Mouse (Mus musculus) left cerebral cortex, postnatal 14 days (tissue): ENCODE results near the gene Sptbn1. TPM values are rescaled to one million over a fixed set of nuclear protein-coding genes. Genes with fewer than 3 reads are reported as not detected.

Experiments
- DNase-seq, 2 experiments: peaks; one replicate each; pipeline ENCODE4 v3.0.0; 2021 to 2022; ENCODE audit warnings: low spot score in 2 of 2, mixed read lengths in 1 of 2
- intact Hi-C: fragments of 180-260 bp; cut with DNase I; formaldehyde crosslinking; loops from one replicate; pipeline ENCODE4 v1.15.1; 2025
- total RNA-seq, 2 experiments: library from RNA; stranded (reverse); gene quantifications; 2 replicates each; pipeline ENCODE4 v1.2.3; 2021

Sptbn1 gene
- total RNA-seq, 2 experiments from 2014 or later, result 711 to 761 TPM

DNA sequence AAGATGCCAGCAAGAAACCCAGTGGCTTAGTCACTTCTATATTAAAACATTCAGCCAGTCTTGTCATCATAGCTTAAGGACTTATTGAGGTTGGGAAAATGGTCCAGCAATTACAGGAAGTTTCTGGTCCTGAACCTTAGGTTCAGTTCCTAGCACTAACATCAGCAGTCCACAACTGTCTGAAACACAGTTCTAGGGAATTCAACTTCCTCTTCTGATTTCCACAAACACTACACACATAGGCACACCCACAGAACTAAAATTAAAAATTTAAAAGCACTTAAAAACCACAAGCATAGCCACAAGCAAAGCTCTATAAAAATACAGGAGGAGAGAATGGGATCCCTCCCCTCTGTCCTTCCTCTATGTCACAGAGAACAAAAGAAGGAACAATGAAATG, 43.4 kb downstream of the Sptbn1 start:
- intact Hi-C loops, result no loop called here
- no peak for DNase-seq

DNA sequence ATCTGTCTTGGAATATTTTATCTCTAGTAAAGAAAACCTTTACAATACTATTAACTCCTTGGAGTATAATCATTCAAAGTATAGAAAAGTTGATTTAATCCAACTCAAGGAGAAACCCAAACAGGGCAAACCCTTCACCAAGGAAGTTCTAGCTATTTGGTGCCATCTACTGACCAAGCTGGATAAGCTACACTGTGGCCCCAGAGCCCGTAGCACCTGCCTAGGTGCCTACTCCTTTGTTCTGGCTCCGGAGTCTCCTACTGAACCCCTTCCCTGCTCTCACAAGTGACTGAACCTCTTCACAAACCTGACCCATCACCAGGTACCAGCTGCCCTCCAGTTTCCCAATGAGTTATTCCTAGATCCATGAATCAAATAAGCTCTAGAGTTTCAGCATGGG, 45.3 kb downstream of the Sptbn1 start:
- DNase-seq, result no peak
- intact Hi-C loops, result no loop called here

DNA sequence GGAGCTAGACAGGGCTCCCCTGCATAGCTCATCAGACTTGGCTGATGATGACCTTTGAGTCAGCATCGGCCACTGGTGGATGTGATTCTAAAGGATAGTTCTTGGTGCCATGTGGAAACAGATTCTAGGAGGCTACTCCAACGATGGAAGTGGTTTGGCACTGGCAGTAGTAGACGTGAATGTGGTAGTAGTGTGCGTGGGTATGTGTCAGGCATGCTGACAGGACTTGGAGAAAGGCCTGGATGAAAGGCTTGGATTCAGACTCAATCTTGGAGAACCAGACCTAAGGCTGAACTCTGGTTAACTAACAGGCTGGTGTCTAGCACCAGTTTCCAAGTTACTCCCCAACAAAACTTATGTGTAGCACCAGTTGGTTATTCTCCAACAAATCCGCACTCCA, 46.9 kb downstream of the Sptbn1 start:
- intact Hi-C loops, result no loop called here
- no peak for DNase-seq

GRCm38 (mm10) chr11:30218386-30218785, 49.6 kb downstream of the Sptbn1 start:
- intact Hi-C loops, result no loop called here
- no peak for DNase-seq

DNA sequence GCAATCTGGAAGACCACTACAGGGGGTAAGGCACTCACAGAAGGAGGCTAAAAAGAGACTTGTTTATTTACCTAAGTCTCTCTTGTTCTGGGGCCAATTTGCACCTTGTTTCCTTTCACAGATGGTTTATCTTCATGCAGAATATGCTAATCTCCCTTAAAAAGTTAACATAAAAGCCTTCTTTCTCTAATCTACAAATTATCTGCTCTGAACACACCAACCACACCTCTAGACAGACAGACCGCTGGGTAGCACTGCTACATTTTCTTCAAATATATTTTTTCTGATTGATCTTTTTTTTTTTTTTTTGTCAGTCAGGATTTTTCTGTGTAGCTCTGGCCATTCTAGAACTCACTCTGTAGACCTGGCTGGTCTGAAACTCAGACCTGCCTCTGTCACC, 50.5 kb downstream of the Sptbn1 start:
- intact Hi-C loops, result no loop called here
- no peak for DNase-seq

DNA sequence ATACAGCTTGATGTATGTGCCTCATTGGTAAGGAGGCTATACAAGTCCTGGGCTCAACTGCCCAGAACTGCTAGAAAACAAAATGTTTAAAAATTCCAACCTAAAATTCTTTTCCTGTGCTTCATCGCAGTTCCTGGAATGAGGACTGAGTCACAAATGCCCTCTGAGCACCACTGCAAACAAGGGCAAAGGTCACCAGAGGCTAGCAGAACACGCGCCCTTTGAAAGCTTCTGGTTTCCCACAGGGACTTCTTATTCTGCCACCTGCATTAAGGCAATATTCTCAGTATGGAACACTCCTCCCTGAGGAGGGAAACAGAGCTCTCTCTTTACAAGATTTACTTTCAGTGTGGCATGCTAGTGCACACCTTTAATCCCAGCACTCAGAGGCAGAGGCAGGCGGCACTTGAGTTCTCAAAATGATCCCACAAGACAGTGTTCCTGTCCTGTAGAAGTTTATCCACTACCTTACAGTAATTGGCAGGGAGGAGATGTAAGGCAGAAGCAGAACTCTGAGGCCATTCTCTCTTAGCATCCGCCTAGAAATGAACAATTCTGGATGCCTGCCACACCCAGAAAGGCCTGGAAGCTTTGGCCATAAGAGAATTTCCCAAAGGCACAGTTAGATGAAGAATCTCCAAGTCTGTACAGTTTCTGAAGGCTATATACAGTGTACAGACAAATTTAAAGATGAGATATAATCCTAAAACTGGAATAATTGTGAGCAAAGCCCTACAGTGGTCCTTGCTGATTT, 56.1 kb downstream of the Sptbn1 start:
- intact Hi-C loops, result no loop called here
- DNase-seq, result no peak

DNA sequence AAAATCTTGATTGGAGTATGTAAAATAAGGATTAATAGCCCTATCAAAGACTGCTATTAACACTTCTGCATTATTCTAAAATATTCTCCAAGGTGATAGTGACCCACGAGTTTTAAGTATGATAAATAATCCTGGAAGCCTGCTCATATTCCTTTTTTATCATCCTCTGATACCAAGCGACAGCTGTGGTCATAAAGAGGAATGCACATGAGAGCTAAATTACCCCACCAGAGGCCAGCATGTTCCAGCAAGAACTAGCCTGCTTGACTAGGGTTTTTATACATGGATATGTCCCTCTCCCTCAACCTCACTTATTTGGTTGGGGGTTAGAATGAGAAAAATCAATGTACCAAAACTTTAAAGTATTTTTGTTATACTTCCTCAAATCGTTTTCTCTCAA, 56.8 kb downstream of the Sptbn1 start:
- intact Hi-C loops, result no loop called here
- DNase-seq, result no peak

DNA sequence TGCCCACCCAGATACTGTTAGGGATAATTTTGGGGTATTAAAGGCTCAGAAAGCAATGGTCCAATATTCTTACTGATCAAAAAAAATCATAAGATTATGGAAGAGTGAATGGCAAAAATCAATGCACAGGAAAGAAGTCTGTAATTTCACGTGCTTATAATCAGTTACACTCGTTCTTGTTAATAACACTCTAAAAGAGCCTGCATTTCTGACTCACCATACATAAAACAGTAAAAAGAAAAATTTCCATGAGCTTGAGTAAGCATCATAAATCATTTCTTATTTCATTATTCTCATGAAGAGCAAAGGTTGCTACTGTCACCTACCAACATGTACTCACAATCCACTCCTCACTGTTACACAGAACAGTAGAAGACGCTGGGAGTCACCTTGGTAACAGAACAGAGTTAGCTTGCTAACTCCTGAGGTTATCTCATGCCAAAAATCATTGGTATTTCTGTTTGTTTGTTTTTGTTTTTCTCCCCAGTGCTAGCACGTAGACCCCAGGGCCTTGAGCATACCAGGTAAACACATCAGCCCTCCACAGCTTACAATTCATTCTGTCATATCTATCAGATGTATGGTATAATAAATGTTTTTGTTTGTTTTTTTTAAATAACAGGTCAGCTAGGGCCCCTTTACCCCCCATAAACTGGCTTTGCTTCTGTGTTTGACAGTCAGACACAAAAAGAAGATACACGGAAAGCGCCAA, 57.7 kb downstream of the Sptbn1 start:
- intact Hi-C loops, result no loop called here
- DNase-seq, result no peak

- intact Hi-C loops, result no loop called here
- DNase-seq, result peak in 1 of 2 experiments; percentile 23
These were observed 58.5 kb downstream of the Sptbn1 start for GRCm38 (mm10) chr11:30209495-30209894.

GRCm38 (mm10) chr11:30204398-30204797, 63.6 kb downstream of the Sptbn1 start:
- no peak for DNase-seq
- intact Hi-C loops, result no loop called here

- DNase-seq, result no peak
- intact Hi-C loops, result no loop called here
These were observed 67.6 kb downstream of the Sptbn1 start for GRCm38 (mm10) chr11:30200391-30200790.

- peak in 1 of 2 experiments; percentile 21 for DNase-seq
- intact Hi-C loops, result no loop called here
These were observed 69.8 kb downstream of the Sptbn1 start for GRCm38 (mm10) chr11:30198091-30198675.

- no peak for DNase-seq
- intact Hi-C loops, result no loop called here
These were observed 70.3 kb downstream of the Sptbn1 start for GRCm38 (mm10) chr11:30197564-30198090.

DNA sequence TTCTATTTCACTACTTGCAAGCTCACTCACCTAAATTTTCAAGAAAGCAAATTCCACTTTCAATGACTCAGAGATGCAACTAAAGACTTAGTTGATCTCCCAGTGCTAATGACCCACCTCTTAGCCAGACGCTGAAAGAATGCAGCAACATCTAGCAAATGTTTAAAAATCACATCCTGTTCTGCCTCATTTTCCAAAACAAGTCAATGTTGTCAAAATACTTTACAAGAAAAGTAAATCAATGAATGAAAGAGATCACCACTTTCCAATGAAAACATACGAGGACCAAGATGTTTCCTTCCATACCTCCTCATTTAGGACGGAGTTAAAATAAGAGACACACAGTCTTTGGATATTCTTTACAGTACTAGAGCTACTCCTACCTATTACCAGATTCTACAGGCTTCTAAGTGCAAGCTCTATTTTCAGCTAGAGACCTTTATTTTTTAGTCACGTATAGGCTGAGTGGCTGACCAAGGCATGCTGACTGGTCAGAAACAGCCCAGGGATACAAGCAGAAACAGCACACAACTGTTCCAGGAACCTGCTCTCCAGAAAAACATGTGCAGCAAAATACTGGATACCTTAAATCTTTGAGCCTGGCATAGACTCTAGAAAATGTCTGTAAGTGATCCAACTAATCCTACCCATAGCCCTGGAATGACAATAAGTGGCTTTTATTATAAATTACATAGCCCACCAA, 71.5 kb downstream of the Sptbn1 start:
- DNase-seq, result no peak
- intact Hi-C loops, result no loop called here

DNA sequence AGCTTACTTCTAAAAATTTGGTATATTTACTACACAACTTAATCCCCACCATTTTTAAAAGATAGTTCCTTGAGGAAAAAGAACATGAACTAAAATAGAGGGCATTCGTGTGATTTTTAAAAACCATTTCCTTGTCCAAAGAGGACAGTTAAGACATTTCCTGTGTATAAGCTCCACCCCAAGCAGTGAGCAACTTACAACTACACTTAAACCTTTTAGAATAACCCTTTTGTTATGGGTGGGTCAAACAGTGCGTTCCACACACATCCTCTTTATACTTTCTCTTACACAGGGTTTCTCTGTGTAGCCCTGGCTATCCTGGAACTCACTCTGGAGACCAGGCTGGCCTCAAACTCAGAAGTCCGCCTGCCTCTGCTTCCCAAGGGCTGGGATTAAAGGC, 72.2 kb downstream of the Sptbn1 start:
- no peak for DNase-seq
- intact Hi-C loops, result no loop called here

DNA sequence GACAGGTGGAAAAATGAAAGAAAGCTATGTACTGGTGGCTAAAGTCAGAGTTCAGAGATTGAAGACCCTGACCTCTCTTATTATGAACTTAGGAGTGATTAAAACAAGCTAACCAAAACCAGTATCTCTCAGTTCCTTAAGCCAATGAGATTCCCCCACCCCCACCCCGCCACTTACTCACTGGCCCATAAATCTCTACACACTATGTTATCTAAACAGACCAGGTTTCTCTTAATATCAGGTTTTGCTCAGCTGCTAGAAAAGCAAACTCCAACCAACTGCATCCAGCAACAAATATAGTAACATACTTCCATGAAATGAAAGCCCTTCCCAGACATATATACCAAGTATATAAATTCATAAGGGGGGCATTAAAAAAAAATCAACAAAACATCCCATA, 73.2 kb downstream of the Sptbn1 start:
- intact Hi-C loops, result no loop called here
- no peak for DNase-seq

DNA sequence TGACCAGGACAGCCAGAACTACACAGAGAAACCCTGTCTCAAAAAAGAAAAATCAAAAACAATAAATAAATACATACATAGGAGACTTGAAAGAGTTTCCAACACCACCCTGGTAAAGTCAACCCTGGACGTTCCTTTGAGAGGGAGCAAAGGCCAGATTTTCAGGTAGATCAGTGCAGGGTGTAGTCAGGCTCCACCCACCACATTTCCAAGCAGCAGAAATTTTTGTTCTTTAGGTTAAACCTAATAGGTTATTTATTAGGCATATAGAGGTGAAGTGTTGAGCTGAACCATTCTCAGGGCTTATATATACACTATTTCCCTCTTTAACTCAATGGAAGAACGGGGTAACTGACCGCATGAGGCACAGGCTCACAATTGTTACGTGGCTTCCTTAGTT, 77.0 kb downstream of the Sptbn1 start:
- intact Hi-C loops, result no loop called here
- no peak for DNase-seq

DNA sequence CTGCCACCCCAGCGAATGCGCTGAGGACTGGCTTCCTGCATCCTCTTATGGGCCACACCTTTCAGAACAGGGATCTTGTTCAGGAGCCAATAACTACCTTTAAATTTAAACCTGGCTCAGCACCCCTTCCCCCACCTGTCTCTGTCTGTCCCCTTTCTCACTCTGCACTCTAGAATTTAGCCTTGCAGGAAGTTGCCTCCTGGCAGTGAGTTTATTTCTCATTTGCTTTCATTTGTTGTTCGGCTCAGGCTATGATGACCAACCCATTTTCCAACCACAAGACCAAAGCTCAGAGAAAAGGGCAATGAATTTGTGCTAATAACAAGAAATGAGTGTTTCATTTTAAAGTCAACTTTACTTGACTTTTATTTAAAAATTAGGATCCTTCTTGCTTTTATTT, 77.9 kb downstream of the Sptbn1 start:
- intact Hi-C loops, result no loop called here
- DNase-seq, result no peak

DNA sequence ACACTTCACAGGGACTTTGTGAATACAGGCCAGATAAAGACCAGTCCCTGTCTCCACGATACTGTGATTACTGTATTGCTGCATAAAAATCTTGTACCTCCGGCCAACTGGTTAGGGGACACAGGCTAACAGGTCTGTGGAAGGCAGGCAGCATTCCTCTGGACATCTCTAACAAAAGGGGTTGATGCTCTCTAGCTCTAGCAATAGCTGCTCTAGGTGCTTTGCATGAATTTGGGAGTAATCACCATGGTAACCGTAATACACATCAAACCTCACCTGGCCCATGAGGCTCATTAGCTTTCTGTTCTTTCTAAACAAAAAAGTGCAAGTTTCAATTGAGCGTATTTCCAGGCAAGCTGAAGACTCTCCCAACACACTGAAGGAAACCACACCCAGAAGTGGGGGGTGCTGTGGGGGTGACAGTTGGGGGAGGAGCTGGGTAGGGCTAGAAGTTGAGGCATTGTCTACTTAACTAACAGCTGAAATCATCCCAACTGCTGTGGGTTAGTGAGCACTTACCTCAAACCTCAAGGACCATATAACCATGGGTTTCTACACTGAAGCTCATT, 81.0 kb downstream of the Sptbn1 start:
- intact Hi-C loops, result no loop called here
- no peak for DNase-seq

DNA sequence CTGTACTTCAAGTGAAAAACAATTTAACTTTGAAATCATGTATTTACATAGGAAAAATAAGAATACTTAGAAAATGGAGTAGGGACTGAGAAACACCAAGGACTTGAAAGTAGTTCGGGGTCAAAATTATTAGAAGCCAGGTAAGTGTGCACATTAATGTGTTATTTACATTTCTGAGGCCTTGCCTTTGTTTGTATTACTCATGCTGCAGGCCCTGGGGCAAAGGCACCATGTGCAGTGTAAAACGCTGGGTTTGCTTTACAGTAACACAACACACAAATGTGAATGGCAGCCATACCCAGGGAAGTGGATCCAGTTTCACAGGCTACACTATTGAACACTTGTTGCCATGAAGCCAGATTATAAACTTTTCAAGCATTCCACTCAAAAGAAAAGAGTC, 83.4 kb downstream of the Sptbn1 start:
- intact Hi-C loops, result no loop called here
- no peak for DNase-seq
